Mouse (Mus musculus): ENCODE data around the gene Slc1a4. TPM values are rescaled to one million over a fixed set of nuclear protein-coding genes. Genes with fewer than 3 reads are reported as not detected.
A peak's percentile ranks its signal among the peaks of the same experiment; 100 is the strongest.

Slc1a4 gene
- total RNA-seq, 2 experiments from 2014 or later: 7.9 to 9.1 TPM

GRCm38 (mm10) chr11:20325073-20325694 is 7.3 kb downstream of the Slc1a4 start:
- DNase-seq: no peak

- DNase-seq: no peak
Measured at GRCm38 (mm10) chr11:20324006-20324405, 8.5 kb downstream of the Slc1a4 start.

DNA sequence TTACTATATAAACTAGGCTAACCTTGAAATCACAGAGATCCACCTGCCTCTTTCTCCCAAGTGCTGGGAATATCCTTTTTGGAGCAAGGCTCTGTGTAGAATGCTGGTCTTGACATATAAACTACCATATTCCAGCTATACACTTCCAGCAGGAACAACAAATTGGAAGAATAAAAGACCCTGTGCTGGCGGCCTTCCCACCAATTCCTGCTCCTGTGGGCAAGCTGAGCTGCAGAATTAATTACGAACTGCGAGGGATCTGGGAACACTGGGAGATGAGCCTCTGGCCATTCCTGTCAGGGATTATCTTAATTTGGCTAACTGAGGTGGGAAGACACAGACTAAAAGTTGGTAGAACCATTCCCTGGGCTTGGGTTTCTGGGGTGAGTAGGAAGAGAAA is 10.1 kb downstream of the Slc1a4 start:
- no peak for DNase-seq

DNA sequence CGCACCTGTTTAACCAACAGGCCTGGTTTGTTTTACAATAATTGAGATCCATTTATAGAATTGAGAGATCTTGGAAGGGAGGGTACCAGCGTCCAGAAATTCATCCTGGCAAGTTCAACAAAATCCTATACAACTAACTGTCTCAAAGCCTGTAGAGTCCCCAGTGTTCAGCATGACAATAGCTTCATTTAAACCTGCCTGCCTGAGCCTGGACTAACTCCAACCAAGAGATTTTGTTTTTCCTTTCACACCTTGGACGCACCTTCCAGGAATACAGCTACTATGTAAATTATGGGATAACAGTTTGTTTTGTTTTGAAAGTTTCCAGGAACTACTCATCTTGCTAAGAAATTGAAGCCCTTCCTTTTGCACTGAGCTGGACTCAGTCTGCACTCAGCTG is 11.9 kb downstream of the Slc1a4 start:
- no peak for DNase-seq

GRCm38 (mm10) chr11:20318659-20319454 is 13.7 kb downstream of the Slc1a4 start:
- DNase-seq: no peak

DNA sequence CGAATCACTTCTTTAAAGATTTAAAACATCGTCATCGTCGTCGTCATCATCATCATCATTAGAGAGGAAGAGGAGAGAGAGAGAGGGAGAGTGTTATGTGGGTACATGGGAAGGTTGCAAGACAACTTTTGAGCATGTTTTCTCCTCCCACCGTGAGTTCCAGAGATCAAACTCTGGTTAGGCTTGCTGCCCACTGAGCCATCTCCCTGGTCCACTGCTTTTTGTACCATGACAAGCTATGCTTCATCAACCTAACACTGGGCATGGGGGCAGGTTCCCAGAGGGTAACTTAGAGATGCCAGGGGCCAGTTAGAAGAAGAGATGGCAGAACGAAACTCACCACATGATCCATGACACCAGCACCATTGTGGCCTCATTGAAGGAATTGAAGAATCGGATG is 18.9 kb downstream of the Slc1a4 start:
- DNase-seq: no peak

GRCm38 (mm10) chr11:20309044-20309443 is 23.5 kb downstream of the Slc1a4 start:
- no peak for DNase-seq

GRCm38 (mm10) chr11:20307409-20307808 is 25.1 kb downstream of the Slc1a4 start:
- no peak for DNase-seq

DNA sequence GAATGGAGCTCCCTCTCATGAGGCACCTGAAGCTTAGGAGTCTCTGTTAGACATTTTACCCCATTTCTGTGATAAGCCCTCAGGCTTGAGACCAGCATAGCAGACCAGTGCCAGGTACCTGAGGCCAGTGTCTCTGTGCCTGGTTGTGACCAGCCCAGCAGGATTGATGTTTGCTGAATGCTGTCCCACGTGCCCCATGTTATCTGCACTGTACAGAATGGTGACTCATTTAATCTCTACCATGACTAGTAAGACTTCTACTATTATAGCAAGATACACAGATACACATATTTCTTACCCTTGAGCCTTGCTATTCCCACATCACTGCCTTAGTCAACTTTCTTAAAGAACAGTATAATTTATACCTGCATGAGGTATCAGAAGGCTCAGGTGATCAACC is 26.9 kb downstream of the Slc1a4 start:
- DNase-seq: no peak

DNA sequence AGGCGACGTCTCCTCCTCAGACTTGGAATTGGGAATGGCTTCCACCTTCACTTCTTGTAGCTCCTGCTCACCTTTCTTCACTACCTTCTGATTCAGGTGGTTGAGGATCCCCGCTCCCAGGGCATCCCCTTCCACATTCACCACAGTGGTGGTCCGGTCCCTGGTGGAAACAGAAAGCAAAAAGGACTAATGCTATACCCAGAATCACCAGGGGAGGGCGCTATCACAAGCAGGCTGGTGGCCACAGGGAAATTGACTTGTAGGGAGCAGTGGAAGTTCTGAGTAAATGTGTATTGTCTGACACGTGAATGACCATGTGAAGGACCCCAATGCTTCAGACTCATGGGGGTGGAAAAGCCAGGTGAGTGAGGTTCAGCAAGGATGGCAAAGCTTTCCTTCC is 28.2 kb downstream of the Slc1a4 start:
- DNase-seq: peak; percentile 43 to 61

GRCm38 (mm10) chr11:20301332-20301731 is 31.2 kb downstream of the Slc1a4 start:
- DNase-seq: no peak

DNA sequence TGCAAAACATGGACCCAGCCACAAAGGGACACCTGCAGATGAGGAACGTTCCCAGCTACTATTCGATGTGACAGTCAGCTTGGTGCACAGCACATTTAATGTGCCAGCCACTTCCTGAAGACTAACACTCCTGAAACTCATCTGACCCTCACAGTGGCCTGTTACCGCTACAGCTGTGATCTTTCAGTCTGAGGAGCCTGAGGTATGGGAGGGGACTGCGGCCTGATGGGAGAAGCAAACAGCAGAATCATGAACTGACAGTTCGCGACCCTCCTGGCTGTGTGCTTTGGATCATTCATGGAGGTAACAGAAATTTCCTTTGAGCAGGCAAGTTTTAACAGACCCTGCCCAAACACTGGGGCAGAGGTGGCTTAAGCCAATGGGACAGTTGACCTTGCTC is 31.7 kb downstream of the Slc1a4 start:
- no peak for DNase-seq

DNA sequence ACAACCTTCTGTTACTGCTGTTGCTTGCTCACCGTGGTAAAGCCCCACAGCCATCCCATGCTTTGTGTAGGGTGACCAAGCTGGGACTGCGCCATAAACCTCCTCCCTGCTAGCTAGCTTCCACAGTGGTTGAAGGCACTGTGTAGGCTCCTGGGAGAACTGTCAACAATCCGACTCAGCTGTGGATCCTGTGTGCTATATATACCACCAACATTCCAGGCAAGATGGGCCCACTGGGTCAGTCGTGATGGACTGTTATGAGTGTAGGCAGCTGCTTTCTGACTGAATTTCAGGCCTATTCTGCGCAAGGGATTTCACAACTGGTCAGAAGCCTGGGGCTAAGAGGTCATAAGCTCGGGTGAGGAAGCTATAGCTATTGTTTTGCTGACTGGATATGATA is 32.6 kb downstream of the Slc1a4 start:
- no peak for DNase-seq

- DNase-seq: no peak
Measured at GRCm38 (mm10) chr11:20284463-20284862, 48.0 kb downstream of the Slc1a4 start.

DNA sequence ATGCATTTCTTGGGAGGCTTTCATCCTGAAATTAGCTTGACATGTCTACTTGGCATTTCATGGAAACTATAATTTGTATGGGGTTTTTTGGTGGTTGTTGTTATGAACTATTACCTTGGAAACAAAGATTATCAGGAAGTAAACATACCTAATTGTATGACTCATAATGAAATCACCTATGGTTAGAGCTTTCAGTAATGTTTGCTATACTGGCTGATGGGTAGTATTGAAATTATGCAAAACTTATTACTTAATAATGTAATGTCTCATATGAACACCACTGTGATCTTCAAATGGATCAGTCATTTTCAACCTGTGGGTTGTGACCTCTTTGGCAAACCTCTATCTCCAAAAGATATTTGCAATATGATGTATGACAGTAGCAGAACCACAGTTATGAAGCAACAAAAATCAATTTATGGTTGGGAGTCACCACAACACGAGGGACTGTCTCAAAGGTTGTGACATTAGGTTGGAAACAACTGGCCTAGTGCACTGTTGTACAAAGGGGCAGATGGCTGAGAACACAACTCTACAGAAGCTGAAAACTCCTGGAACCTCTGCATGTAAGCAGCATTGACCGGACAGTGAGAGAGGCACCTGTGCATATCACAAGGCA is 49.8 kb downstream of the Slc1a4 start:
- no peak for DNase-seq

GRCm38 (mm10) chr11:20280982-20281381 is 51.5 kb downstream of the Slc1a4 start:
- peak; percentile 39 to 53 for DNase-seq

DNA sequence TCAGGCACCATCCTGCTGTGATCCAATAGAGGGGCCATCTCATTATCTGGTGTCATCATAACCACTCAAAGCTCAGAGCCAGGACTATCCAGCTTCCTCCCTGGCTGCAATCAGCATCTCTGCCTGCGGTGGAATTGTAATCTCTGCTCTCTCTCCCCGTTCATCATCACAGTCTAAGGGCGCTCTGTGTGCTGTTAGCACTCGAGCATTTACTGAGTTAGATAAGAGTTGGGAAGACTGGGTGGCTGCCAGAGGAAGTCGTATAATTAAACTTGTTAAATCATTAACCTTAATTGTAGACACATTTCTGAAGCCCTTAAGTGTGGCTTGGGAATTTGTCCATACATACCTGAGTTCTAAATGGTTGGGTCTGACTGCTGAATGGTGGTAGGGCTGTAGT is 53.8 kb downstream of the Slc1a4 start:
- DNase-seq: no peak

DNA sequence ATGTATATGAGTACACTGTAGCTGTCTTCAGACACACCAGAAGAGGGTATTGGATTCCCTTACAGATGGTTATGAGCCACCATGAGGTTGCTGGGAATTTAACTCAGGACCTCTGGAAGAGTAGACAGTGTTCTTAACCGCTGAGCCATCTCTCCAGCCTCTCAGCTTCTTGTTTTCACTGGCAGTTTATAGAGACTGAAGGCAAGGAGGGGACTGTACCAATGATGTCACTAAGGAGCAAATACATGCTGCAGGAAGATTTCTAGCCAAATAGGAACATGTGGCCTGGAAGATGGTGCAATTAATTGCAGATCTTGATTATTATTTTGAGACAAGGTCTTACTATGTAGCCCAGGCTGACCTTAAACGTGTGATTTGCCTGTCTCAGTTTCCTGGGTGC is 55.4 kb downstream of the Slc1a4 start:
- no peak for DNase-seq

DNA sequence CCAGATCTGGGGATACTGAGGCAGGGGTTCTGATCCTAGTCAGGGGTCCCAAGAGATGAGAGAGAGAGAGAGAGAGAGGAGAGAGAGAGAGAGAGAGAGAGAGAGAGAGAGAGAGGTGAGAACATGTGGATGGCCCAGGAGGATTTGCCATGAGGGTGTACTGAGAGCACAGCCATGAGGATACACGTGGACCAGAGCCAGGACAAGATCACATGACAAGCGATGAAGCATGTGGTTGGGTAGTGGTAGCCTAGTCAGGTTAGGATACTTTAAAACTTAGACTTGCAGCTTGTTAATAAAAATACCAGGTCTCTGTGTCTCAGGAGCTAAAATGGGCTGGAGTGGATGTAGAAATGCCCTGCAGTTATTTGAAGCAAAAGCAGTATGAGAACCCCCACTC is 56.5 kb downstream of the Slc1a4 start:
- no peak for DNase-seq

DNA sequence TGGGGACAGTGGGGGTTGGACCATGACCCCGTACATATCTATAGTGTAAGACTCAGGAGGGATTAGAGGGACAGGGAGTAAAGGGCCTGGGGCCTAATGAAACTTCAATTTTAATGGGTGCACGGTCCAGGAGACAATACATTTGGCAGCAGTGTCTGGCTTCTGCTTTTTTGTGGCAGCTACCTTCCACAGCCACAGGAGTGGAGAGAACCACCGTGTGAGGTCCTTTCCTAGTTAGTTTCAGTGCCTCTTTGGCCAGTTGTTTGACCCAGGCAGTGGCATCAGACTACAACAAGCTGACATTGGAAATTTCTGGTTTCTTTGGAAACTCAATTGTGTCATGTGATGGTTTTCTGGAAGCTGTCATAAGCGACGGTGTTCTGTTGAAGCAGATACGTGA is 62.6 kb downstream of the Slc1a4 start:
- no peak for DNase-seq

GRCm38 (mm10) chr11:20262628-20263380 is 69.7 kb downstream of the Slc1a4 start:
- no peak for DNase-seq

DNA sequence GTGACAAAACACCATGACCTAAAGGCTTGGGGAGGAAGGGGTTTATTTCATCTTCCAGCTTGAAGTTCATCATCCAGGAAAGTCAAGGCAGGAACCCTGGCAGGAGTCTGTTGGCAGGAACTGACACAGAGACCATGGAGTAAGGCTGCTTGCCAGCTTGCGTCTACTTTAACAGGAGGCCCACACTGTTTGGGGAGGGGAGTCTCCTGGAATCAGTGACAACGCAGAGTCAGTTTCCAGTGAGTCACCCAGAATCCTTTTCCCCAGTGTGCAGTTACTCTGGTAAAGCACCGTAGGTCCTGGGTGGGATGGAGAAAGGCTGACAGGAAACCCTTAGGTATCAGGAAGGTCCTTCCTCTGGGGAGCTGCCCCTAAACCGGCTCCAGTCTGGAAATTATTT is 77.7 kb downstream of the Slc1a4 start:
- DNase-seq: no peak

- DNase-seq: no peak
Measured at GRCm38 (mm10) chr11:20253088-20253487, 79.4 kb downstream of the Slc1a4 start.
